Mouse (Mus musculus): ENCODE measurements around the gene Rundc3a. TPM values are rescaled to one million over a fixed set of nuclear protein-coding genes. Genes with fewer than 3 reads are reported as not detected.
A peak's percentile ranks its signal among the peaks of the same experiment; 100 is the strongest.

Rundc3a gene
- polyA plus RNA-seq, 1 experiment from 2014 or later = 106 TPM

- H3K27me3 ChIP-seq (ENCODE audit: control insufficient read depth, insufficient read depth, low read length) = no peaks in the 10 kb centered on the region
- H3K4me1 ChIP-seq (replicated peaks; ENCODE audit: control insufficient read depth, insufficient read depth, low read length) = peaks cover 25% of the 10 kb centered on the region
- H3K9me3 ChIP-seq (ENCODE audit: control insufficient read depth, low read length) = no peaks in the 10 kb centered on the region
- WGBS = 9% methylated on average over 7 of the region's 7 CpGs
- H3K36me3 ChIP-seq (replicated peaks; ENCODE audit: control insufficient read depth, insufficient read depth) = peaks cover 55% of the 10 kb centered on the region
- no peak overlapping the region for H3K4me3 ChIP-seq (replicated peaks; ENCODE audit: low read length)
- 0 out of 2 replicates have a peak overlapping the region, but pooled peaks have one; percentile 10 for H3K9ac ChIP-seq
- ATAC-seq (ENCODE audit: low FRiP score) (peak; percentile 41; the same call in 1 of the 2 replicates), DNase-seq (ENCODE audit: low spot score) (peak; percentile 95)
- no peak overlapping the region for H3K4me2 ChIP-seq (replicated peaks)
- H3K27ac ChIP-seq = no peak overlapping the region
Observed at GRCm38 (mm10) chr11:102434406-102434805, 41.2 kb downstream of the Rundc3a start.

- H3K27me3 ChIP-seq (ENCODE audit: control insufficient read depth, insufficient read depth, low read length) = no peaks in the 10 kb centered on the region
- H3K4me3 ChIP-seq (replicated peaks; ENCODE audit: low read length) = no peak overlapping the region
- peaks cover 61% of the 10 kb centered on the region for H3K36me3 ChIP-seq (replicated peaks; ENCODE audit: control insufficient read depth, insufficient read depth)
- H3K27ac ChIP-seq = no peak overlapping the region
- 87% methylated on average over 11 of the region's 11 CpGs for WGBS
- no peak overlapping the region for H3K4me2 ChIP-seq (replicated peaks)
- no peak for DNase-seq (ENCODE audit: low spot score)
- peaks cover 18% of the 10 kb centered on the region for H3K4me1 ChIP-seq (replicated peaks; ENCODE audit: control insufficient read depth, insufficient read depth, low read length)
- H3K9ac ChIP-seq = no peak overlapping the region
- no peaks in the 10 kb centered on the region for H3K9me3 ChIP-seq (ENCODE audit: control insufficient read depth, low read length)
- ATAC-seq (ENCODE audit: low FRiP score) = no peak
Observed at GRCm38 (mm10) chr11:102434816-102435705, 41.9 kb downstream of the Rundc3a start.

- WGBS = 88% methylated on average over 18 of the region's 18 CpGs
- peaks cover 18% of the 10 kb centered on the region for H3K4me1 ChIP-seq (replicated peaks; ENCODE audit: control insufficient read depth, insufficient read depth, low read length)
Observed at GRCm38 (mm10) chr11:102435754-102436470, 42.7 kb downstream of the Rundc3a start.

GRCm38 (mm10) chr11:102436471-102436790 is 43.2 kb downstream of the Rundc3a start:
- DNase-seq (ENCODE audit: low spot score) = no peak
- H3K9me3 ChIP-seq (ENCODE audit: control insufficient read depth, low read length) = no peaks in the 10 kb centered on the region
- no peak overlapping the region for H3K4me2 ChIP-seq (replicated peaks)
- H3K36me3 ChIP-seq (replicated peaks; ENCODE audit: control insufficient read depth, insufficient read depth) = peaks cover 75% of the 10 kb centered on the region
- ATAC-seq (ENCODE audit: low FRiP score) = no peak
- no peak overlapping the region for H3K27ac ChIP-seq
- H3K4me3 ChIP-seq (replicated peaks; ENCODE audit: low read length) = no peak overlapping the region
- H3K27me3 ChIP-seq (ENCODE audit: control insufficient read depth, insufficient read depth, low read length) = no peaks in the 10 kb centered on the region
- no peak overlapping the region for H3K9ac ChIP-seq
- peaks cover 18% of the 10 kb centered on the region for H3K4me1 ChIP-seq (replicated peaks; ENCODE audit: control insufficient read depth, insufficient read depth, low read length)
- 87% methylated on average over 10 of the region's 10 CpGs for WGBS

More at GRCm38 (mm10) chr11:102435754-102436470, 42.7 kb downstream of the Rundc3a start:
- no peak overlapping the region for H3K27ac ChIP-seq
- ATAC-seq (ENCODE audit: low FRiP score) (no peak), DNase-seq (ENCODE audit: low spot score) (no peak)
- H3K4me3 ChIP-seq (replicated peaks; ENCODE audit: low read length) = no peak overlapping the region
- H3K9ac ChIP-seq = no peak overlapping the region
- no peak overlapping the region for H3K4me2 ChIP-seq (replicated peaks)
- H3K27me3 ChIP-seq (ENCODE audit: control insufficient read depth, insufficient read depth, low read length) = no peaks in the 10 kb centered on the region
- H3K36me3 ChIP-seq (replicated peaks; ENCODE audit: control insufficient read depth, insufficient read depth) = peaks cover 70% of the 10 kb centered on the region
- no peaks in the 10 kb centered on the region for H3K9me3 ChIP-seq (ENCODE audit: control insufficient read depth, low read length)

DNA sequence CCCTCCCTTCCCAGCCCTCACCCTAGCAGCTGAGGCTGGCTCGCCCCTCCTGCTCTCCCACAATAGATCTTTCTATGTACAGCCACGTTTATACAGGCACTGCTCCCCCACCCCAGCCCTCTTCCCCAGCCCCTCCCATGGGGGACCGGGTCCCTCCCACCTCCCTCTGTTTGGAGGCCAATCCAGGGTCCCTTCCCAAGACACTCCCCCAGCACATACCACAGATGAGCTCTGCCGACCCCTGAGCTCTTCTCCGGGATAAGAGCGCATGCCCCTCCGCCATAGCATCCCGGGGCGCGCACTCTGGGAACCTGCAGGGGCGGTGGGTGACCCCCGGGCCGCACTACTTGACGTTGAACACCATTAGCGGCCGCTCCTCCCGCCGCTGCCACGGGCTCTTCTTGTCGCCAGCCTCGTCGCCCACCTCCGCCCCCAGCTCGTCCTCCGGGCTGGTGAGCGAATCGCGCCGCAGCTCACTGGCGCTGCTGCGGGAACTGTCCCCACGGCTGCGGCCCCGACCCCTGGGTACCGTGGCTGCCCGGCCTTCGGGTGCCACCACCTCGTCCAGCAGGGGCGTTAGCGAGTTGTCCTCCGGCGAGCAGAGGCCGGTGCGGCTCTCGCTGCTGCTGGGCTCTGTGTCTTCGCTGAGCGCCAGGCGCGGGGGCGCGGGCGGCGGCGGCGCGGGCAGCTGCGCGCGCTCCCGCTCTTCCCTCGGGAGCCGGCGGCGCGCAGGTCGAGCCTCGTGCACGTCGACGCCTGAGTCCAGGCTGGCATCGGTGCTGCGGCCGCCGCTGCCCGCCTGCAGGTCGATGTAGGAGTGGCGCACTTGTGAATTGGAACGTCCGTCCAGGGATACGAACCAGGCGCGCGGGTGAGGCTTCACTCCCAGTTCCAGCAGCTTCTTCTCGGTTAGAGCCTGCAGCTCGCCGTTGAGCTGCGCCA is 44.2 kb downstream of the Rundc3a start:
- WGBS = 5% methylated on average over 86 of the region's 87 CpGs
- DNase-seq (ENCODE audit: low spot score) (no peak), ATAC-seq (ENCODE audit: low FRiP score) (no peak)
- no peaks in the 10 kb centered on the region for H3K27me3 ChIP-seq (ENCODE audit: control insufficient read depth, insufficient read depth, low read length)
- peak overlapping the region; percentile 14 for H3K4me3 ChIP-seq (replicated peaks; ENCODE audit: low read length)
- H3K4me2 ChIP-seq (replicated peaks) = peak overlapping the region; percentile 44
- H3K27ac ChIP-seq = no peak overlapping the region
- peaks cover 18% of the 10 kb centered on the region for H3K4me1 ChIP-seq (replicated peaks; ENCODE audit: control insufficient read depth, insufficient read depth, low read length)
- peaks cover 85% of the 10 kb centered on the region for H3K36me3 ChIP-seq (replicated peaks; ENCODE audit: control insufficient read depth, insufficient read depth)
- H3K9ac ChIP-seq = peak overlapping the region; percentile 41
- no peaks in the 10 kb centered on the region for H3K9me3 ChIP-seq (ENCODE audit: control insufficient read depth, low read length)

DNA sequence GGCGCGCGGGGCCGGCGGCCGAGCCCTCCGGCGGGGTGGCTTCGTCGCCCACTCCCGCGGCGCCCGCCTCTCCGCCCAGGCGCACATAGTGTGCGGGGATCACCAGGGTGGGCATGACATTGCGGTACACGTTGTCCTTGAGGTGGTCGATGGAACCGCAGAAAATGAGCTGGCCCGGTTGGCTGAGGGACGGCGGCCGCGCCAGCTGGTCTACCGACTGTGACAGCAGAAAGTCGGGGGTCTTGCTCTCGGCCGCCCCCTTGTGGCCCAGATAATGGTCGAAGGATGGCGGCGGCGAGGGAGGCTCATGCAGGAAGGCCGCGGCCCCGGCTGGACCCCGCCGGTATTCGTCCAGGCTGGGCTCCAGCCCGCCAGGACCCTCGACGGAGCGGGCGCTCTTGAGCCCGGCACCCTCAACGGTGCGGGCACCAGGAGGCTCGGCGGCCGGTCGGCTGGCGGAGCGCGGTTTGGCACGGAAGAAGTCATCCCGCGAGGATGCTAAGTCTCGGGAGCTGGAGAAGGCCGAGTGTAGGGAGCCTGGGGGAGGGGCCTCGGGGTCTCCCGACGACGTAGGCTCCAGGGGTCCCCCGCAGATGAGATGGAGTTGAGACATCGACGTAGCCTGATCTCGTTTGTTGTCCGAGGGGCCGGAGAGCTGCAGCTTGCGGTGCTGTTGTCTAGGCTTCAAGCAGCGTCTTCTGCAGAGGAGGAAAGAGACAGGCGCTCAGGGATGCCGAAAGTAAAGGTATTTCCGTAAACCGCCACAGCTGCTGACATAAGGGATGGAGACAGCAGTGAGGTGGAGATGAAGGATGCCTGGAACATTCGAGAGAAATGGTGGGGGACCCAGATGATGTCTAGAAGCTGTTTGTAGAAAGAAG is 45.2 kb downstream of the Rundc3a start:
- Histone ChIP-seq H3K27me3 (ENCODE audit: control insufficient read depth, insufficient read depth, low read length) (no peaks in the 10 kb centered on the region), H3K36me3 (replicated peaks; ENCODE audit: control insufficient read depth, insufficient read depth) (peaks cover 95% of the 10 kb centered on the region), H3K4me2 (replicated peaks) (peak overlapping the region; percentile 44), H3K27ac (no peak overlapping the region), H3K9me3 (ENCODE audit: control insufficient read depth, low read length) (no peaks in the 10 kb centered on the region), H3K9ac (peak overlapping the region; percentile 41), H3K4me3 (replicated peaks; ENCODE audit: low read length) (peak overlapping the region; percentile 14), H3K4me1 (replicated peaks; ENCODE audit: control insufficient read depth, insufficient read depth, low read length) (peaks cover 18% of the 10 kb centered on the region)
- DNase-seq (ENCODE audit: low spot score) = peak; percentile 81
- ATAC-seq (ENCODE audit: low FRiP score) = peak; percentile 33; the same call in 1 of the 2 replicates
- 10% methylated on average over 77 of the region's 77 CpGs for WGBS

DNA sequence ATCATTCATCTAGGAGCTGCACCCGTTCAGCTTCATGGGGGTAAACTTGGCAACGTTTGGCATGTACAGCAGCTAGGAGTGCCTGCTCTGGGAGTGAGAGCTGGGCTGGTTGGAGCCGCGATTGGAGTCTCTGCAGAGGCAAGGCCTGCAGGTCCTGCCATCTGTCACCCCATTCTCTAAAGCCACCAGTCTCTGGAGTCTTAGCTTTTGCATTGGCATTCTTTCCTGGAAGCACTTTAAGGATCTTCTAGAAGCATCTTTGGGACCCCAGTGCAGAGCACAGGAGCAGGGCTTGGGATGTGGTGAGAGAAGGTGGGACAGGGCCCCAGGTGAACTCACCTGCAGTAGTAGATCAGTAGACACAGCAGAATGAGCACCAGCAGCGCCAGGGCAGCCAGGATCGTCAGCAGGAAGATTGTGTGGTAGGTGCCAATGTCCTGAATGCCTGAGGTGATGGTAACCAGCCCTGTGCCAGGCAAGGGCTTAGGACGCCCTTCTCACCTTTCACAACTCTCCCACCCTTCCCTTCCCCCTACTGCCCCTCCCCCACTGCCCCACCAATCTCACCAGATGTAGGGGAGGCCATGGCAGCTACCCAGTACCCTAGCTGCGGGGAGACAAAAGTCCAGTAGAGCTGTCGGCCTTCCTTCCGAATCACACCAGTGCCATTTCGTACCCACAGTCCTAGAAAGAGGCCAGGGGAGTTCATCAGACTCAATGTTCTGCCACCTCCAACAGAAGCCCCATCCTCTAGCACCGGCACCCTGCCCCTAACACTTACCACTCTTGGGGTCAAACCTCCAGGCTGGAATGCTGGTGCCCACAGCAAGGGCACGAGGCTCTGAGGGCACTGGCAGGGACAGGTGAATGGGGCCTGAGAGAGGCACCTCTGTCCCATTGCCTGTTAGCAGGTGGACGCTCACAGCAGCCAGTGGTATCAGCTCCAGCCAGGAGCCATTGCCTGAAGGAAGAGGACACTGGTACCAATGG is 46.2 kb downstream of the Rundc3a start:
- 0 out of 2 replicates have a peak overlapping the region, but pooled peaks have one; percentile 41 for H3K9ac ChIP-seq
- H3K27ac ChIP-seq = no peak overlapping the region
- H3K27me3 ChIP-seq (ENCODE audit: control insufficient read depth, insufficient read depth, low read length) = no peaks in the 10 kb centered on the region
- H3K4me3 ChIP-seq (replicated peaks; ENCODE audit: low read length) = no peak overlapping the region
- no peaks in the 10 kb centered on the region for H3K9me3 ChIP-seq (ENCODE audit: control insufficient read depth, low read length)
- no peak for ATAC-seq (ENCODE audit: low FRiP score)
- DNase-seq (ENCODE audit: low spot score) = no peak
- H3K4me2 ChIP-seq (replicated peaks) = no peak overlapping the region
- peaks cover 95% of the 10 kb centered on the region for H3K36me3 ChIP-seq (replicated peaks; ENCODE audit: control insufficient read depth, insufficient read depth)
- peaks cover 26% of the 10 kb centered on the region for H3K4me1 ChIP-seq (replicated peaks; ENCODE audit: control insufficient read depth, insufficient read depth, low read length)
- WGBS = 73% methylated on average over 14 of the region's 14 CpGs
